Mouse (Mus musculus): Measurements from ENCODE around the gene Enpp3. TPM values are rescaled to one million over a fixed set of nuclear protein-coding genes. Genes with fewer than 3 reads are reported as not detected.
A peak's percentile ranks its signal among the peaks of the same experiment; 100 is the strongest.

The Enpp3 gene
- not detected for polyA plus RNA-seq (2017; shearing (Covaris generic))

DNA sequence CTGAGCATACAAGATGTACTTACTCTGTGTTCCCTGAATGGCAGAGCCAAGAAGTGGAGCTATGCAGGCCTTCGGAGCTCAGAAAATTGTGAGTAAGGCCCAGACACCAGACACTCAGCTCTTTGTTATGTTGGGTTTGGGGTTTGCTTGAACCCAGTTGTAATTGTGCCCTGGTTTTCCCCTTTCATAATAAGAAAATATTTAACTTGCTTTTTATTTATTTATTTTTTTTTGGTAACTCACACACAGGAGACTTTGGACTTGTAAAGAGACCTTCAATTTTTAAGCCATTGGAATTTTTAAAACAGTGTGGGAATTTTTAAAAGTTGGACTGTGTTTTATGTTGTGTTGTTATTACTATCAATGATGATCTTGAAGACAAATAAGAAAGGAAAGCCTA lies at the start of gene Enpp3:
TSS of gene Enpp3 (minus strand) at position 148 of the 400 bp plus-strand sequence.
- ATAC-seq, result no peak

DNA sequence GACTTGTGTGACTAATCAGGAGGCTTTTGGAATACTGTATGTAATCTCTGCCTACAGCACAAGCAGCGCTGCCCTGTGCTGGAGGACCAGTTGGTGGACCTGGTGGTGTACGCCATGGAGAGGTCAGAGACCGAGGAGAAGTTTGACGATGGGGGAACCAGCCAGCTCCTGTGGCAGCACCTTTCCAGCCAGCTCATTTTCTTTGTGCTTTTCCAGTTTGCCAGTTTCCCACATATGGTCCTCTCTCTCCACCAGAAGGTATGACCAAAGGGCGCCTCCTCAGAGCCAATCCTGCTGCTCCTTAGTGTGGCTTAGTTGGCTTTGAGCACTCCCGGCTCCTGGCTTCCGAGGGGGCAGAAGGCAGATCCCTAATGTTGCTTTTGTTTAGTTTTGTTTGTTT lies 45.7 kb upstream of the Enpp3 start:
- ATAC-seq, result no peak

DNA sequence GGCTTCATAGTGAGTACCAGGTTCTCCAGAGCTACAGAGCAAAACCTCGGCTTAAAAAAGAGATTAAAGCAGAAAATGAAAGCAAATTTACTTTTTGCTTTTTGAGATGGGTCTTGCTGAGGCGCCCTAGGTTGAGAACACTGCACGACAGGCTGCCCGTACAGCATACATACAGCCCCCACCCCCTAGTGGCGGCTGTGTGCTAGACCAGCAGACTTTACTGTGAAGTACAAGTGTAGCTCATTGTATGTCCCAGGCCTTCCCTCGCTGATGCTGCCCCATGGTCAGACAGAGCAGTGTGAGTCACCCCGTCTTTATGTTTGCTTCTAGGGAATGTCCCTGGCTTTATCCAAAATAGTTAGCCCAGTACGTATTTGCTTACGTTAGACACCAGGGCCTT lies 43.4 kb upstream of the Enpp3 start:
- no peak for ATAC-seq

DNA sequence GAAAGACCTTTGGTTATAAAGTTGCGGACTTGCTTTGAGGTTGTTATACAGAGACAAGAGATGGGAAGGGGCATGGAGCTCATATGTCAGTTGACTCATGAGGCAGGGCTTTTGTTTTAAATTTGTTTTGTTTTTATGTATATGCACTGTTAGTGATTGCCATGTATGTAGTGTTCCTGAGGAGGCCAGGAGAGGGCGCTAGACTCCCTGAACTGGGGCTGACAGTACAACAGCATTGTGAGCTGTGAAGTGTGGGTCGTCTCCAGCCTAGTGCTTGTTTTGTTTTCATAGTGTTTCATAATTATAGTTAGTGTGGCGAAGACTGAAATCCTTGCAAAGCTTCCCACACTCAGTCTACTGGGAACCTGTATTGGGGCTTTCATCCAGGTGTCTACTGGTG lies 31.0 kb upstream of the Enpp3 start:
- ATAC-seq, result no peak

DNA sequence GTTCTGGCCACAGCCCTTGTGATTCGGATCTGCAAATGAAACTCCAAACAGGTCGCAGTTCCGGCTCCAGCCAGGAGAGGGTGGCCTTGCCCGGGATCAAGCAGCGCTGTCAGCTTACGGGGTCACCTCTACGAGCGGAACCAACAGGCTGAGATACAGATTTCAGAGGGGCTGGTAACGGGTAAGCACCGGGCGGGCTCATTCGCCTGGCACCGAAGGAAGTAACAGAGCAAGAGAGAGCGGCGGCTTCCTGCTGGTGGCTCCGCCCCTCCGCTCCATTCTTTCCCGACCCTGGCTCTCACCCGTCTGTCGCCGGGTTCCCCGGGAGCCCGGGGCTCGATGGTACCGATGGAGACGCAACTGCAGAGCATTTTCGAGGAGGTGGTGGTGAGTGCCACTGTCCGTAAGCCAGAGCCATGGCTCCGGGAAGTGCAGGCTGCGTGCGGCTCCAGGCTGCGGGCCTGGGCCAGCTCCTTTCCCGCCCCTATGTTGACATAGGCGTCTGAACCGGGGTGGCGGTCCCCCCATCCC lies 27.2 kb upstream of the Enpp3 start, which contains the start of gene Med23:
TSS of gene Med23 (plus strand) at position 227 of the 531 bp plus-strand sequence.
- ATAC-seq, result peak; percentile 100

DNA sequence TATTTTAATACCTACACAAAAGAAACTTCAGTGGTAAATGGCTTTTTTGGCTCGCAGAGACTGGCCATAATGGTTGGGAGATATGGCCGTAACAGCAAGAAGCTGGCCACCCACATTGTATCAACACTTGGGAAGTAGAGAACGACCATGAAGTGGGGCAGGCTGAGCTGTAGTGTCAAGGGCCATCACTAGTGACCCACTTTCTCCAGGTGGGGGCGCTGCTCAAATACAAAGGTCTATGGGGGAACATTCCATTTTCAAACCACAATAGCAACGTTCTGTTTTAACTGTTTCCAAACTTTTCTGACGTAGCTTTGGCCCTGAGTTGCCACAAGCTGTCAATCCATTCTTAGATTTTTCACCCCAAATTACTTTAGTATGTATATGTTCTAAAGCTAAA lies 21.8 kb upstream of the Enpp3 start:
- ATAC-seq, result peak; percentile 41

DNA sequence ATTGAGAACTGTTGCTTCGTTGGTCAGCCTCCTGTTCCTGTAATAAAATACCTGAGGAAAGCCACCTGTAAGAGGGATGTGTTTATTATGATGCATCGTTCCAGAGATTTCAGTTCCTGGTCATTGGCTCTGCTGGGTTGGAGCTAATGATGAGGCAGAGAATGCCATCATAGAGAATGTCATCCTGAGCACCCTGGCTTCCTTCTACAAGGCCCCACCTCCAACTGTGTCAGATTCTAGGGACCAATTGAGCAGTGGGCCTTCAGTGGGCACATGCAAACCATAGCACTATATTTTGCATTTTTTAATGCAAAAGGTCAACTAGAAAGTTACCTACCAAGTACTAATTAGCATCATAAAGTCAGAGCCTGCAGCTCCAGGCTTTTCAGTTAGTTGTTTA lies 20.5 kb upstream of the Enpp3 start:
- no peak for ATAC-seq

DNA sequence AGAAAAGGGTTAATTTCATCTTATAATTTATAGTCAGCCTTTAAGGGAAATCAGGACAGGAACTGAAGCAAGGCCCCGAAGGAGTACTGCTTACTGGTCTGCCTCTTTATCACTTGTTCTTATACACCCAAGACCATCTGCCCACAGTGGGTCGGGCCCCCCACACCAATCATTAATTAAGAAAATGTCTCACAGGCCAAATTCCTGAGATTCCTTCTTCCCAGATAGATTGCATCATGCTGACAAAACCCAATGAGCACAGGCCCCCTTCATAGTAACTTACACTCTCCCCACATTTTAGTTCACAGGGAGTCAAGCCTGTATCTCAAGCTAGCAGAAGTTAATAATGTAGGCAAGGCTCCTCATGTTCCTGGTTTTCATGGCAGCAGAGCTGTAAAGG lies 625 bp downstream of the Enpp3 start:
- no peak for ATAC-seq

DNA sequence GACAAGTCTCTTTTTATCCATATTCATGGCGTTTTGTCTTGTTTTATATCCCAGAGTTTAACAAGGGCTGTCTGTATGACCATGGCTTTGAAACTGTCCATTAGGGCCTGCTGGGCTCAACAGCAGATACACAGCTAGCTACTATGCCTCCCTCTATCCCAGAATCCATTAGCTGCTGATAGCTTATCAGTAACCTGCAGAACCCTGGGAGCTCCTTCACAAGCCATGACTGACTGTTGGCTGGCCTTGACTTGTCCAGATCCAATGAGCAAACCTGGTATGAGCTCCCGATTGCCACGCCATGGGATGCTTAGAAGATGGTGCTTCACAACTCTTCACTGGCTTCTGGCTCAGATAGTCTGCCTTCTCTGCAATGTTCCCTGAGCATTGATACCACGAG lies 1.8 kb downstream of the Enpp3 start:
- no peak for ATAC-seq

DNA sequence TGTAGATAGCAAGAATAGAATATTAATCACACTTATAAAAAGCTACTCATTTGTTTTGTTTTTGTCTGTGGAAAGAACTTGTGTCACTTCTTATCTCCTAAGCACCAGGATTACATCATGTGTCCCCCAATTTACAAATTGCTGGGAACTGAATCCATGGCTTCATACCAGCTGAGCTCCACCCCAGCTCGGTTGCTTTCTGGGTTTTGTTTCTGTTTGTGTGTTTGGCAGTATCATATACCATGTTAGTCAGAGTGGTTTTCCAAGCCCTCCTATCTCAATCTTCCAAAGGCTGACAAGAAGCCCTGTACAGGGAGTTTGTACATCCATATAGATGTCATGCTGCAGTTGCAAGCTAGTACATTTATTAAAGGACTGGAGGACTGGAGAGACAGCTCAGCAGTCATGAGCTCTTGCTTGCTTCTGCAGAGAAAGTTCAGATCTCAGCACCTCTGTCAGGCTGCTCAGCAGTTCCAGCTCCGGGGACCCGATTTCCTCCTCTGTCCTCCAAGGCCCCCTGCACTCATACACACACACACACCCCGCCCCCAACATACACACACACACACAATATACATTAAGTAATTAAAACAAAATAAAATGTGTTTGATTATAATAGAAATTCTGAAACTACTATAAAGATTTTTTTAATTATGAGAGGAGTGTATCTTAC lies 6.1 kb downstream of the Enpp3 start:
- no peak for ATAC-seq

DNA sequence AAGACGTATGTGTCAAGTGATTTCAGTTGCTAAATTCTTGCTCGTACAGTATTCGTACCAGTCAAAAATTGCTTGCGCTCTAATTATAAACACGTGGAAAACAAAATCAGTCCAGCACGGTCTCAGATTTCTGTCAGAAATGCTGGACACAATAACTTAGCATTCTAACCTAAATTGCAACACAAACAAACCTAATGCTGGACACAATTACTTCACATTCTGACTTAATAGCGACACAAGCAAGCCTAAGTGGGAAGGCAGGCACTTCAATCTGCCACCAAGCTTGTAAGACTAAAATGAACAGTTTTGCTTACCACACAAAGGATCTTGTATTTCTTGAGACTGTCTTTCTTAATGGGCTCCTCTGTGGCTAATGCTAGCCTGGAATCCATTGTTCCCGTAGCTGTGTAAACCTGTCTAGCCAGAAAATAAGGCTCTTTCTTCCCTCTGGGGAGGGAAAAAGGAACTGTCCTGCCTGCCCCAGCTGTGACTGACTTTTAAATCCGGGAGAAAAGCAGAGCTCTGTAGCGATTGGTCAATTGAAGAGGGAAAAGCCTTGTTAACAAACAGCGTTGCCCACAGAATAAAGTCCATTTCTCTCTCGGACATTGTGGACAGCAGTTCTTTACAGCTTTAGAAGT lies 6.8 kb downstream of the Enpp3 start:
- ATAC-seq, result no peak

DNA sequence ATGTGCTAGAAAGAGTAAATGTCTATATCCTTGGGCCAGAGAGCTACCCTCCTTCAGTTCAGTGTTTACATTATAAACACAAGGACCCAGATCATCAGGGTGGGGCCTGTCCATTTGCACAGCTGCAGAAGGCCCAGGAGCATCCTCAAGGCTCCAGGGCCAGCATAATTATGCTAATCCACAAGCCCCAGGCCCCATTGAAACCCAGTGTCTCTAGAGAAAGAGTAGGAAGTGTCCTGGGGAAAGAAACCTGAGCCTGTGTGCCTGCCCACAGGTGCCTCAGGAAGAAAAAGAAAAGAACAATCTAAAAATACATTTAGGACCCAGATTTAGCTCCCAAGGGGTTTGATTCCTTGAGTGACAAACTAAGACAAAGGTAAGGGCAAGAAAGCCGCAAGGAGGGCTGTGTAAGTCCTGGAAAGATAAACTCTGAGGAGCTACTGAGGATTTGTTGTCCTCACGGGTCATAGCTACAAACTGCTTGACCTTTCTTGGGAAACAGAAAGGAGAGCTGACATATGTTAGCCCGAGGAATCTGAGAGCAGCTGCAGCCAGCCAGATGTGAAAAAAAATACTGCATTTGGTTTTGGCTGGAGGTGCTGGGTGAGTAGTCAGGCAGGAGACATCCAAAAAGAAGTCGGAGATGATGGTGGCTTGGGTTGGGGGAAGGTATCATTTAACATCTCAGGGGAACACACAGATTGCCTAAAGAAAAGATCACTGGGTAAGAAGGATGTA lies 7.8 kb downstream of the Enpp3 start:
- no peak for ATAC-seq

DNA sequence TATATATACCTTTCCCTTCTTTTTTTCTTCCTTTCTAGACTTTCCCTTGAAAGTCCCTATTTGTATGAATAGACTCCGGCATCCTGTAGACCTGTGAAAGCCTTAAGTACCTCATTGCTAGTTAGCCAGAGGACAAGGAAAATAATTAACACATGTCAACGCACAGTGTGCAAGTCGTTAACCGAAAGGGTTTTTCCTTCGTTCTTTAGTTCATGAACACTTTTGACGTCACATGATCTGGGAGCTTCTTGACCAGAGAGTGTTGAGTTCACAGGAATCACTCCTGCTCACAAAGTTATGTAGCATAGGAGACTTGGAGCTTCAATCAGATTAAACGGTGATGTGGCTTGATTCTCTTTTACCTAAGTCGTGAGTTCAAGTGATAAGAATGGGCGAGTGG lies 10.3 kb downstream of the Enpp3 start:
- no peak for ATAC-seq

DNA sequence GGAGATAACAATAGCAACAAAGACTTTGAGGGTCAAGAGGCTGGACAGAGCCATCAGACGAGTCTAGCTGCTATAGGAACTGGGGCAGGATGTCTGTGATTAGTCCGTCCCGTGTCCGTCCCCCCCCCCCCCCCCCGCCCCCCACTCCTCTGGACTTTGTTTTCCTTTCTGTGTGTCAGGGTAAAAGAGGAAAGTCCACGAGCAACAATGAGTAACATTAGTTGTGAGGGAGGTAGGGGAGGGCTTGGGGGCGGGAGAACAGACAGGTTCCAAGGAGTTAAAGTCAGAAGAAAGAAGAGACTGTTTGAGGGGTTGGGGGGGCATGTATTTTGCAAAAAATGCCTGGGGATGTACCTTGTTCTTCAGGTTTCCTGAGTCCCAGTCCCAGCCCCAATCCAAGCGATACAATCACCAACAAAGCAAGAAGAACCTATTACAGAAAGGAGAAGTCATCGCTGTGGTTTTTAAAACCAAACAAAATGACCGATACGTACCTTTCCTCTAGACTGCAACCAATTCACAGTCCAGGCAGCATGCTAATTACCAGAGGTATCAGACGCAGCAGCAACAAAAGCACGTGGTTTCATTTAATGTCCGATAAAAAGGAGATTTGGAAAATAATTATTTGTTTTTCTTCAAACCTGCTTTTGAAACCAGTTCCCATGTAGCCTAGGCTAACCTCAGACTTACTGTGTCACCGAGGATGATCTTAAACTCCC lies 11.1 kb downstream of the Enpp3 start:
- ATAC-seq, result no peak

DNA sequence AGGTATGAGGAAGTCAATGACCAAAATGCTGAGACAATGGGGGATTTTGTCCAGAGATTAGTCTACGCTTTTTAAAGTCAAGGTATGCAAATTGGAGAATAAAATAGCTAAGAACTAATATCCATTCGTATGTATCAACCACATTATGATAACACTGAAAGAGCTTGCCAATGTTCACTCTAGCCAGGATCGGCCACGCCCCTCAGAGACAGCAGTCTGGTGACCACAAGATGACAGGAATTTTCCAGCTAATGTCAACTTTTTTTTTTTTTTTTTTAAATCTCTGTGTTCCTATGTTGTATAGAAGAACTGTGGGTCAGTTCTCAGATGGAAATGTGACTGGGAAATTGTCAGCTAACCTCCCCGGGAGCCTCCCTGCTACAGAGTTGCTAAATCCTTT lies 12.2 kb downstream of the Enpp3 start:
- peak; percentile 14 for ATAC-seq

DNA sequence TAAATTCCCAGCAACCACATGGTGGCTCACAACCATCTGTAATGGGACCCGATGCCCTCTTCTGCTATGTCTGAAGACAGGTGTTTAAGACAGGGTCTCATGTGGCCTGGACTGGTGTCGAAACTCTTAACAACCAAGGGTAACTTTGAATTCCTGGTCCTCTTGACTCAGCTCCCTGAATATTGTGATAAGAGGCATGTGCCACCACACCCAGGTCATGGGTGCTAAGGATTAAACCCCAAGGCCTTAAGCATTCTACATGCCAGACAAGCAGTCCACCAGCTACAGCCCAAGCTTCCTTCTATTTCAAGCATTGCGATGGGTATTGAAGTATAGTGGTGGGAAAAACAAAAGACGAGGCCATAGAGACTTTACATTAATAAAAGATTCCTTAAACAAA lies 14.5 kb downstream of the Enpp3 start:
- no peak for ATAC-seq

DNA sequence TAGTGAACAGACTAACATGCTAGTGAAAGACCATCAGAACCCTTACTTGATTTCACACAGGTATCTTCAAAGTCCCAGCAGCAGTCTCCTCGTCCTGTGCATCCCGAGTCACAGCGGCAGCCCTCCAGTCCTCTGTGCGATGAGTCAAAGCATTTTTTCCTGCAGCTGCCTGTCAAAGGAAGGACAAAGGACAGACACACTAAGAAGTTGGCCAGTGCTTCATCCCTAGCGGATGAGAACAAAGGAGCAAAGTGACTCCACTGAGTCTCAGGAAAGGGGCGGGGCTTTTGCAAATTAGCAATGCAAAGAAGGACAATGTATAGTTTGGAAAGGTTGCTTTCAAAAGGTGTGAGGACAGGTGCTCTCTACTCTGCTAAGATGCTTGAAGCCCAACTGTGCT lies 16.5 kb downstream of the Enpp3 start:
- ATAC-seq, result no peak

DNA sequence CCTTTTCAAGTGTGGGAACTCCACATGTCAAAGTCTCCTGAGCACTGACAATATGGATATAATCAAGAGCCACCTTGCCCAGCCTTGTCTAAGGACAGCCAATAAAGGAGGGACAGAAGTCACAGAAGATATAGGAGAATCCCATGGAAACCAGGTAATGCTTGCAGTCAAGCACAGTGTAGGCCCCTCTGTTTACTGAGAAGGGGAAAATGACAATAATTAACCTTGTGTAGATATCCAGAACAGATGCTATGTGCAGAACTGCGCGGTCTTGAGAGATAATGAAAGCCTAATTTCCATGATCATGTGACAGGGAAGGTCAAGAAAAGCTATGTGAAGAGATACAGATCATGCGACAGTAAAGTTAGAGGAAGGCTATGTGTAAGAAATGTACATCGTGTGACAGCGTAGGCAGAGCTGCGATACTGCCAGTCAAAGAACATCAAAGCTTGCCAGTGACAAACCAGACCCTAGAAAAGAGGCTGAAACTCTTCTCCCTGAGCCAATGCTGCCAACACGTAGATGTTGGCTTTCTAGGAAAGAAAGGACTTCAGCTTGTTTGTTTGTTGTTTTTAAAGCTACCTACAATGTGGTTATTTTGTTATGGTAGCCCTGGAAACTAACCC lies 17.1 kb downstream of the Enpp3 start:
- ATAC-seq, result no peak

DNA sequence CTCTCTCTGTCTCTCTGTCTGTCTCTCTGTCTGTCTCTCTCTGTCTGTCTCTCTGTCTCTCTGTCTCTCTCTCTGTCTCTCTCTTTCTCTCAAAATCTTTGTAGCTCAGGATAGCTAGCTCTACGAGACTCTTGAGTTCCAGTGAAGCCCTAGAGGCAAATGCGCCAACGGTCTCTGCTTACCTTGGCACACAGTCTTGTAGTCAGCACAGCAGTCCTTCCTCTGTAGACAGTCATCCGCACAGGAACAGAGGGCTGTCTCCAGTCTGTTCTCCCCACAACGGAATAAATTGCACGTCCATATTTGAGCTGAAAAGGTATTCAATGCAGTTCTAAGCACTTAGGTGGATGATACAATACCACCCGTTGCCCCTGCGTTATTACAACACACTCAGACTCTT lies 18.0 kb downstream of the Enpp3 start:
- no peak for ATAC-seq

DNA sequence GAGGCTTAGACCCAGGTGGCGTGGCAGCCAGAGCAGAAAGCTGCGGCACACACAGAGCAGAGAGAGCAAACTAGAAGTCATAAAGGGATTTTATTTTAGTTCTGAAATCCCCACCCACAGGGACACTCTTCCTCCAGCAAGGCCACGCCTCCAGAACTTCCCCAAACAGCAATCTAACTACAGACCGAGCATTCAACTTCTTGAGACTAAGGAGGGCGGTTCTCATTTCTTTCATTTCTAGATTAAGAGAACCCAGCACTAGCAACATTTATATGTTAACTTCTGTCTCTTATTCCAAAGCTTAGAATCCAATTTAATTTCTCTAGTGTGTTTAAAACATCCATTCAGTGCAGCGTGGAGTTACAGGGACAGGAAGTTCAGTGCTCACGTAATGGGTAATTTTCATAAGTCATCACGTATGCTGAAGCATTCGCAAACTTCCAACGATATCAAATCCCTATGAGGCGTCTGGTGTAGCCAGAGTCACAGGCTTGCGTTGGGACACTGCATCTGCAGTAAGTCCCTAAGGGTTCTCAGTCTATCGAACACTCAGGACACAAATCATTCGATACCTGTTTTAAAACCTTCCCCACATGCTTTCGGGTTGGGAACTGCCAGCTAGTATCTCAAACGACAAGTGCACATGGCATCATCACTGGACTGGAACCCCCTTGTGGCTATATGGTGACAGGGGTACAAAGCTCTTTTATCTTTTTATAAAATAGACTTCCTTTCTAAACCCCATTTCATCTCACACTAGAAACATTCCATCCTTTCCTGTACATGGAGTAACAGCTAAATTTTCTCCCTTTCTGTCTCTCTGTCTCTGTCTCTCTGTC lies 18.7 kb downstream of the Enpp3 start:
- ATAC-seq, result peak; percentile 92

DNA sequence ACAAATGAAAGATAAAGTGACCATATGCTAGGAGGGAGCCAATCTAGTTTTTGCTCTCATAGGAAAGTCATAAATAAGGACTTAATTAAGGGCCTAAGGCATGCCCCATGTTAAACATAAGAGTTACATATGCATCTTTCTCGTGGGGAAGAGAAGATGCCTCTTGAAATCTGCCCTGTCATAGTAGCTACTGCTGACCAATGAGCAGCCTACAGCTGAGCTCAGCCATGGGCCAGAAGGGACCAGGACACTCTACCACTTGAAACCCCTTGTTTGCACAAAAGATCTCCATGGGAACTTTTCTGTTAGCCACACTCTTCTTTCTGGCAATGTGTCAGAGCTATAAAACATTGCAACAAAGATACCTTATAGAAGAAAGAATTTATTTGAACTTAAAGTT lies 19.4 kb downstream of the Enpp3 start:
- ATAC-seq, result peak; percentile 8

DNA sequence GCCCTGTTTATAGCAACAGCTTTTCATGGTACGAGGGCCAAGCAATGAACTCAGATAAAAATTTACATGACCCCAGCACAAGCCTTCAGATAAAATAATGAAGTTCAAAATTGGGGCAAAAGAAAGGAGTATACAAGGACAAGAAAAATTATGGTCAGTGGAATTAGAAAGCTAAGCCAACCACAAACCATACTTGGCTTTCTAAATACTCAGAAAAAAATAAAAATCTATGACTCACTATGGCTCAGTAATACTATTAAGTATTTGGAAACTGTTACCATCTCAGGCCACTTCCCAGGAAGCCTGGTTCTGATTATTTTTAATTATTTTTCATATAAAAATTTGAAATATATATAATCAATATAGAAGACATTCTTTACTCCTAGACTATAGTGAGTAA lies 19.8 kb downstream of the Enpp3 start:
- ATAC-seq, result no peak

Data from inflammation-experienced regulatory T-cells, adult 6 months (primary cell).